Mouse (Mus musculus): Measurements from ENCODE around the gene Sec1. TPM values are rescaled to one million over a fixed set of nuclear protein-coding genes. Genes with fewer than 3 reads are reported as not detected.

The Sec1 gene
- polyA plus RNA-seq, 1 experiment from 2014 or later: 0.40 TPM

DNA sequence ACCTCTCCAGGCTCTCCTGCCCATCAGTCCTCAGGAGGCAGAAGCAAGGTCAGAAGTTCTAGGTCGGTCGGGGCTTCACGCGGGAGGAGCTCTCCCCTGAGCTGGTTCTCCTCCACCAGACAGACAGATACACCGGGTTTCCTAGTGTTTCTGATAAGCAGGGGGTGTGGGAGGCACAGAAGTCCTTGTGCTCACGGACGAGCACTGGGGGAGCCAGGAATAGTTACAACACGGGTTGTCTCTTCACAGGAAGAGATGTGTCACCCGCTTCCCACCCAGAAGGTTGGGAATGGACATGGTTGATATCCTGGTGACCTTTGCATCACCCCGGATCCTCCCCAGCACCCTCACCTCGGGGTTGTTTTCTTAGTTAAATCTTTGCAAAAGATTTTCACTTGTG is 4.4 kb downstream of the Sec1 start:
- H3K4me3 ChIP-seq (replicated peaks; ENCODE audit: low read length): no peak overlapping the region
- no peak overlapping the region for H3K9ac ChIP-seq
- H3K36me3 ChIP-seq (replicated peaks; ENCODE audit: control insufficient read depth, insufficient read depth): no peaks in the 10 kb centered on the region
- H3K9me3 ChIP-seq (ENCODE audit: control insufficient read depth, low read length): no peaks in the 10 kb centered on the region
- no peak overlapping the region for H3K27ac ChIP-seq
- no peak for ATAC-seq (ENCODE audit: low FRiP score)
- no peaks in the 10 kb centered on the region for H3K27me3 ChIP-seq (ENCODE audit: control insufficient read depth, insufficient read depth, low read length)
- WGBS: 78% methylated on average over 11 of the region's 11 CpGs
- no peak overlapping the region for H3K4me2 ChIP-seq (replicated peaks)
- no peaks in the 10 kb centered on the region for H3K4me1 ChIP-seq (replicated peaks; ENCODE audit: control insufficient read depth, insufficient read depth, low read length)
- no peak for DNase-seq (ENCODE audit: low spot score)

DNA sequence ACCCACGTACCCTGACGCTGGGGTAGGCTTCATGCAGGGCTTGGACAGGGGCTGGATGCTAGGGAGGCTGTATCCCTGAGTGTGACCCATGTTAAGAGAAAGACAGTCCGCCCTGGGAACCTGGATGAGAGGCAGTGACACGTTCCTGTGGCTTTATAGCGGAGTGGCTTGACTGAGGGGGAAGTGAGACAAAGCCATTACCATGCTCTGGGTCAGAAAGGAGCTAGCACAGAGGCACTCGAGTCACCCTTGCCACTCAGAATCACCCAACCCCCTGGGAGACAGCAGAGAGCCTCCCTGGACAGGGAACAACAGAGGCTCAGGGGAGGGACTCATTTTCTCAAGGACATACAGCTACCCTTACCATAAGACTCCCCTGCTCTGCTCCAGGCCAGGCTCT is 5.1 kb downstream of the Sec1 start:
- ATAC-seq (ENCODE audit: low FRiP score) (no peak), DNase-seq (ENCODE audit: low spot score) (no peak)
- Histone ChIP-seq H3K9ac (no peak overlapping the region), H3K4me2 (replicated peaks) (no peak overlapping the region), H3K36me3 (replicated peaks; ENCODE audit: control insufficient read depth, insufficient read depth) (no peaks in the 10 kb centered on the region), H3K27ac (no peak overlapping the region), H3K4me3 (replicated peaks; ENCODE audit: low read length) (no peak overlapping the region), H3K4me1 (replicated peaks; ENCODE audit: control insufficient read depth, insufficient read depth, low read length) (no peaks in the 10 kb centered on the region), H3K9me3 (ENCODE audit: control insufficient read depth, low read length) (no peaks in the 10 kb centered on the region), H3K27me3 (ENCODE audit: control insufficient read depth, insufficient read depth, low read length) (no peaks in the 10 kb centered on the region)
- 70% methylated on average over 6 of the region's 6 CpGs for WGBS

DNA sequence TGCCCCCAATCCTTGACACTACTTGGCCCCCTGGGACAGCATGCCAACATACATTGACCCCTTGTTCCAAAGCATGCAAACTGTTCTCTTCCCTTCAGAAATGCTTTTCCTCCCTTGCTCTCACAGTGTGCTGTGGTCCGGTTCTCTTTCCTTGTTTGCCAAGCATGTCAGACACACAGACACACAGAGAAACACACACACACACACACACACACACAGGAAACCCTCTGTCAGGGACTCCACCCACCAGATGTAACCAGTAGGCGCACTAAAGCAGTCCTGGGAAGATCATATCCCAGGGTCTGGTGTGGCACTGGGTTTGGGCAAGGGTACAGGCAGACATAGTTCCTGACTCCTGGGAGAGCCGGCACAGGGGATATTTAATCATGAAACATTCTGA is 7.4 kb downstream of the Sec1 start:
- 71% methylated on average over 3 of the region's 3 CpGs for WGBS
- Histone ChIP-seq H3K27me3 (ENCODE audit: control insufficient read depth, insufficient read depth, low read length) (no peaks in the 10 kb centered on the region), H3K4me3 (replicated peaks; ENCODE audit: low read length) (no peak overlapping the region), H3K36me3 (replicated peaks; ENCODE audit: control insufficient read depth, insufficient read depth) (no peaks in the 10 kb centered on the region), H3K4me1 (replicated peaks; ENCODE audit: control insufficient read depth, insufficient read depth, low read length) (no peaks in the 10 kb centered on the region), H3K27ac (no peak overlapping the region), H3K9me3 (ENCODE audit: control insufficient read depth, low read length) (no peaks in the 10 kb centered on the region), H3K9ac (no peak overlapping the region), H3K4me2 (replicated peaks) (no peak overlapping the region)
- no peak for DNase-seq (ENCODE audit: low spot score)
- ATAC-seq (ENCODE audit: low FRiP score): no peak

DNA sequence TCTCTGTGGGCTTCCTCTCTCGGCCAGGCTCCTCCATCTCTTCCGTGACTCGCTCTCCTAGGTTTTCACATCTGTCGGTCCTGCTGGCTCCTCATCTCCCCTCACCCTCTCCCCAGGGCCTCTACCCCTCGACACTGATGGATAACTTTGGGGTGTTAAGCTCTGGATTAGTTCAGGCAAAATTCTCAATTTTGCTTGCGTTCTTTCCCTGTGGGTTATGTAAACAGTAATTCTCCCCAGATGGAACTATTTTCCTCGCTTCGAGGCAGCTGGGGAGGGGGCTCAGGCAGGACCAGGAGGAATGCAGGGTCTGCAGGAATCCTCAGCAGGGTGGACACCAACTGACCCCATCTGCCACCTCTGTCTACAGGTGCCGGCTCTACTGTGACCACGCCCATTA is 8.4 kb downstream of the Sec1 start:
- no peaks in the 10 kb centered on the region for H3K9me3 ChIP-seq (ENCODE audit: control insufficient read depth, low read length)
- DNase-seq (ENCODE audit: low spot score) (no peak), ATAC-seq (ENCODE audit: low FRiP score) (no peak)
- no peaks in the 10 kb centered on the region for H3K36me3 ChIP-seq (replicated peaks; ENCODE audit: control insufficient read depth, insufficient read depth)
- H3K9ac ChIP-seq: no peak overlapping the region
- 60% methylated on average over 10 of the region's 10 CpGs for WGBS
- no peak overlapping the region for H3K4me2 ChIP-seq (replicated peaks)
- no peaks in the 10 kb centered on the region for H3K4me1 ChIP-seq (replicated peaks; ENCODE audit: control insufficient read depth, insufficient read depth, low read length)
- H3K27me3 ChIP-seq (ENCODE audit: control insufficient read depth, insufficient read depth, low read length): no peaks in the 10 kb centered on the region
- no peak overlapping the region for H3K27ac ChIP-seq
- H3K4me3 ChIP-seq (replicated peaks; ENCODE audit: low read length): no peak overlapping the region

DNA sequence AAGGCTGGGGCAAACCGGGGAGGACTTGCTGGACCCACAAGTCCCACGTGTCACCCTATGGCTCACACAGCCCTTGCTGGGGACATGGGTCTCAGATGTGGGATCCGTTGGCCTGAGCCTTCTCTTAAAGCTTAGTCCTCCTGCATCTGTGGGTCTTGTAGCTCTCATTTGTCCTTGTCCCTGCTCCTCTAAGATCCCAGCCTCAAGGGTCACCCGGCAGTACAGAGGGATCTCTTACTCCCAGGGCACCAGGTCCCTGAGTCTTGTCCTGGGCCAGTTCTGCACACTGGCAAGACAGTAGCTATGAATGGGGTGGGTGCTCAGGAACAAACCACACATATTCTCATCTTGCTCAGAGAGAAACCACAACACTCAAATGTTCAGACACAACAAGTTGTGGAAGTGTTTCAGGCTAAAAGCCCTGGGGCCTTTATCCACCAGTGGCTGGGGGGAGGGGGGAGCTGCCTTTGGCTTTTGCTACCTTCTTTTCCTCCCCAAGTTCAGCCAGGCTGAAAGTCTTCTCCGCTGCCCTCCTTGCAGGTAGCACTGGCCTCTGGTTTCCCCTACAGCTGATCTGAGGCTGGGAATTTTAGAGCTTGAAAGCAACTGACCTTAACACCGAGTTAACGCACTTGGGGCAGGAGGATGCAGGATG is 10.7 kb downstream of the Sec1 start, which contains the start of gene Ntn5:
TSS of gene Ntn5 (plus strand) at position 627 of the 655 bp plus-strand sequence.
- no peak for DNase-seq (ENCODE audit: low spot score)
- WGBS: 70% methylated on average over 7 of the region's 7 CpGs
- no peaks in the 10 kb centered on the region for H3K9me3 ChIP-seq (ENCODE audit: control insufficient read depth, low read length)
- H3K9ac ChIP-seq: no peak within 1 kb of the TSS
- no peaks in the 10 kb centered on the region for H3K27me3 ChIP-seq (ENCODE audit: control insufficient read depth, insufficient read depth, low read length)
- ATAC-seq (ENCODE audit: low FRiP score): no peak
- H3K4me1 ChIP-seq (replicated peaks; ENCODE audit: control insufficient read depth, insufficient read depth, low read length): no peaks in the 10 kb centered on the region
- no peak within 1 kb of the TSS for H3K27ac ChIP-seq
- H3K36me3 ChIP-seq (replicated peaks; ENCODE audit: control insufficient read depth, insufficient read depth): no peaks in the 10 kb centered on the region
- no peak within 1 kb of the TSS for H3K4me3 ChIP-seq (replicated peaks; ENCODE audit: low read length)
- no peak within 1 kb of the TSS for H3K4me2 ChIP-seq (replicated peaks)

GRCm38 (mm10) chr7:45682144-45683126 is 11.8 kb downstream of the Sec1 start:
- 31% methylated on average over 14 of the region's 14 CpGs for WGBS
- peak overlapping the region; percentile 48; the same call in 1 of the 2 replicates for H3K9ac ChIP-seq
- H3K4me2 ChIP-seq (replicated peaks): peak overlapping the region; percentile 41
- H3K27me3 ChIP-seq (ENCODE audit: control insufficient read depth, insufficient read depth, low read length): no peaks in the 10 kb centered on the region
- ATAC-seq (ENCODE audit: low FRiP score): peak; percentile 63
- H3K36me3 ChIP-seq (replicated peaks; ENCODE audit: control insufficient read depth, insufficient read depth): no peaks in the 10 kb centered on the region
- H3K4me3 ChIP-seq (replicated peaks; ENCODE audit: low read length): no peak overlapping the region
- H3K9me3 ChIP-seq (ENCODE audit: control insufficient read depth, low read length): no peaks in the 10 kb centered on the region
- no peaks in the 10 kb centered on the region for H3K4me1 ChIP-seq (replicated peaks; ENCODE audit: control insufficient read depth, insufficient read depth, low read length)
- peak overlapping the region; percentile 60; the same call in 1 of the 2 replicates for H3K27ac ChIP-seq
- DNase-seq (ENCODE audit: low spot score): peak; percentile 87

GRCm38 (mm10) chr7:45681046-45681736 is 13.0 kb downstream of the Sec1 start:
- Histone ChIP-seq H3K4me2 (replicated peaks) (no peak overlapping the region), H3K4me1 (replicated peaks; ENCODE audit: control insufficient read depth, insufficient read depth, low read length) (no peaks in the 10 kb centered on the region), H3K36me3 (replicated peaks; ENCODE audit: control insufficient read depth, insufficient read depth) (no peaks in the 10 kb centered on the region), H3K9me3 (ENCODE audit: control insufficient read depth, low read length) (no peaks in the 10 kb centered on the region), H3K9ac (no peak overlapping the region), H3K27me3 (ENCODE audit: control insufficient read depth, insufficient read depth, low read length) (no peaks in the 10 kb centered on the region), H3K27ac (no peak overlapping the region), H3K4me3 (replicated peaks; ENCODE audit: low read length) (no peak overlapping the region)
- WGBS: 83% methylated on average over 8 of the region's 8 CpGs
- DNase-seq (ENCODE audit: low spot score): no peak
- ATAC-seq (ENCODE audit: low FRiP score): no peak

DNA sequence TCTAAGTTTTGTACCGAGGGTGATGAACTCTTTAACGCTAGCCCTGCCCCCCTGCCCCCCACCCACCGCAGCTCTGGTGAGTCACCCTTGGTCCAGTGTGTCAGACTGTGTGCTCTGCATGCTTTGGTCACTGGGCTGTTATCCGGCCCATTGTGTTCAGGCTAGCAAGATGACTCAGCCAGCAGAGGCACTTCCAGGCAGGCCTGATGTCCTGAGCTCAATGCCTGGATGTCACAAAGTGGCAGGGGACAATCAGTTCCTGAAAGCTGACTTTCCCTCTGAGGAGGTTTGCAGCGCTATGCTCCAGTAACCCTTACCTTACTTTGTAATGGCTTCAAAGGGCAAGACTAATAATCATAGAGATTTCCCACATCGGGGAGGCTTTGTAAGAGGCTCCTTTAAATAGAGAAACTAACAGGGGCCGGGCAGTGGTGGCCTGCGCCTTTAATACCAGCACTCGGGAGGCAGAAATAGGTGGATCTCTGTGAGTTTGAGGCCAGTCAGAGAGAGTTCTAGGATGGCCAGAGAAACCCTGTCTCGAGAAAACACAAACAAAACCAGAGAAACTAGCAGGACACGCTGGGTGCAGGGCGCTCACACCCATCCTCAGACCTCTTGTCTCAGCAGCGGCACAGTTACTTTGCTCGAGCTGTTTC is 14.1 kb downstream of the Sec1 start:
- no peak for ATAC-seq (ENCODE audit: low FRiP score)
- 60% methylated on average over 14 of the region's 14 CpGs for WGBS
- no peak overlapping the region for H3K4me3 ChIP-seq (replicated peaks; ENCODE audit: low read length)

More for the DNA sequence above, 14.1 kb downstream of the Sec1 start:
- no peak for DNase-seq (ENCODE audit: low spot score)
- H3K4me1 ChIP-seq (replicated peaks; ENCODE audit: control insufficient read depth, insufficient read depth, low read length): no peaks in the 10 kb centered on the region
- H3K9me3 ChIP-seq (ENCODE audit: control insufficient read depth, low read length): no peaks in the 10 kb centered on the region
- no peak overlapping the region for H3K9ac ChIP-seq
- H3K27ac ChIP-seq: no peak overlapping the region
- H3K4me2 ChIP-seq (replicated peaks): no peak overlapping the region
- H3K27me3 ChIP-seq (ENCODE audit: control insufficient read depth, insufficient read depth, low read length): no peaks in the 10 kb centered on the region
- no peaks in the 10 kb centered on the region for H3K36me3 ChIP-seq (replicated peaks; ENCODE audit: control insufficient read depth, insufficient read depth)
